Mouse (Mus musculus): ENCODE measurements around the gene Spin2d.
"Not testable (repeated sequence)": the region's sequence is repeated elsewhere in the genome, so short reads cannot be mapped to it uniquely, and the experiment has no call there.

Gene Spin2d

DNA sequence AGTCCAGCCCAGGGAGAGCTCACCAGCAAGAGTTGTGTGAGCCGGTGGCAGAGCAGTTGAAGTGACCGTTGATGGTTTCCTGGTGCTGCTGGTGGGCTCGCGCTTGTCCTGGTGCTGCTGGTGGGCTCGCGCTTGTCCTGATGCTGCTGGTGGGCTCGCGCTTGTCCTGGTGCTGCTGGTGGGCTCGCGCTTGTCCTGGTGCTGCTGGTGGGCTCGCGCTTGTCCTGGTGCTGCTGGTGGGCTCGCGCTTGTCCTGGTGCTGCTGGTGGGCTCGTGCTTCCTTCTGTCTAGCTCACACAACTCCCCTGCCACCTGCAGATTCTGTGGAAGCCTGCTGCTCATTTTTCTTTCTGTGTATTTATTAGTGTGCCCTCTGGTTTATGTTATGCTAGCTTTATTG, at the start of gene Spin2d:
Gene Spin2d (minus strand): TSS at position 101 of the 400 bp plus-strand sequence.
- DNase-seq (ENCODE audit: low spot score) = not testable (repeated sequence)

- no peak for DNase-seq (ENCODE audit: low spot score)
These were observed 48.6 kb upstream of the Spin2d start for GRCm38 (mm10) chrX:73225365-73225764.

DNA sequence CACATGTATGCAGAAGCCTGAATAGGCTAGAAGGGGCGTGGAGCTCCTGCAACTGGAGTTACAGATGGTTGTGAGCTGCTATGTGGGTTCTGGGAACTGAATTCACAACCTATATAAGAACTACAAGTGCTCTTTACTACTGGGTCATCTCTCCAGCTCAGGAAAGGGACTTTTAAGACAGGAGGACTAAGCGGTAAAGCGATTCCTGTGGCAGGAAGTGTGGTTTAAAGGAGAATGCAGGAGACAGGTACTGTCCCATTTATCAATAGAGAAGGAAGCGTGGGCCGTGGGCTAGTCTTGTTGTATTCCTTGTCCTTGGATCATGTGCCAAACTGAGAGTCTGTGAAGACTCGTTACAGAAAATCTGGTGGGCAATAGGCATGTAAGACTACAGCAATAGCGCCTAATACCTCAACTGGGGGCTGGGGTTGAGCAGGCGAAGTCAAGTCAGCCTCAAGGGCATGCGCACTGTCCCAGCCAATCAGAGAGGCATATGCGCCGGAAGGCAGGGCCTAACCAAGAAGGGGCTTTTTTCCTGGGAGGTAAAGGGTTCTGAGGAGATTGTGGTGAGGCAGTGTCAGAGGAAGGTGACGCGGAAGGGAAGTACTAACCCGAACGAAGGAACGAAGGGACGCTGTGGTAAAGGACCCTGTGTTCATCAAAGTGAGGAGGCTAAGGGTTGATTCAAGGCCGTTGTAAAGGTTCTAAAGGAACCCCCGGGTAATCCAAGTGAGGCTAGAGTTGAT, 37.2 kb upstream of the Spin2d start, which contains the start of gene Xlr4b:
Gene Xlr4b (plus strand): TSS at position 515 of the 746 bp plus-strand sequence.
- not testable (repeated sequence) for DNase-seq (ENCODE audit: low spot score)

DNA sequence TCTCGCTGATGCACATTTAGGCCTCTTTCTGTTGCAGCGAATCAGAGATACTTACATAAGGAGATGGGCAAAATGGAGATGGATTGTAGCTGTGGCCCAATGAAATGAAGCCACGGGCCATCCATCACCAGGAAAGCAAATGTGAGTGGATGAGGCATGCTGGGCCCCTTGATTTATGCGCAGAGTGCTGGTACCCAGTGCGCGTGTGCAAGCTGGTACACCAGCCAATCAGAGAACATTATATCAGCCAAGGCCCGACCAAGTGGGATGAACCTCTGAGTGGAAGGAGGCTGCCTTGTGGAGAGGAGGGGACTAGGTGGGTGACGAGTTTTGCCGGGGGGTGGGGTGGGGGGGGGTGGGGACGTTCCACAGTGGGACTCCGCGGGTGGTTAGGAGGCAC, 15.1 kb upstream of the Spin2d start, which contains the start of gene Xlr3b:
Gene Xlr3b (plus strand): TSS at position 274 of the 400 bp plus-strand sequence.
- peak; percentile 8 for DNase-seq (ENCODE audit: low spot score)

GRCm38 (mm10) chrX:73149350-73149749, 27.4 kb downstream of the Spin2d start, which contains the start of gene DXBay18:
Gene DXBay18 (minus strand): TSS chrX:73149450.
- DNase-seq (ENCODE audit: low spot score) = not testable (repeated sequence)

DNA sequence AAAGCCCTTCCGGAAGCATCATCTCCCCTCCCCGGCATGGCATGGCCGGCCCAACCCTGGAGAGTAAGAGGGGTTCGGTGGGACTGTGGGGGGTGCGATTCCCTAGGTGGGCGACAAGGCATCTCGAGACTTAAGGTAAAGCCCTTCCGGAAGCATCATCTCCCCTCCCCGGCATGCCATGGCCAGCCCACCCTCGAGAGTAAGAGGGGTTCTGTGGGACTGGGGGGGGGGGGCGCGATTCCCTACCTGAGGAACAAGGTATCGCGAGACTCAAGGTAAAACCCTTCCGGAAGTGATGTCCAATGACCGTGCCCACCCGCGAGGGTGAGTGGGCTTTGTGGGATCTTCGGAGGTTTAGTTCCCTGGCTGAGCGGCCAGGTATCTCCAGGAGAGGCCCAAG, 28.3 kb downstream of the Spin2d start, which contains the start of gene Xlr5b:
Gene Xlr5b (plus strand): TSS at position 301 of the 400 bp plus-strand sequence.
- not testable (repeated sequence) for DNase-seq (ENCODE audit: low spot score)

DNA sequence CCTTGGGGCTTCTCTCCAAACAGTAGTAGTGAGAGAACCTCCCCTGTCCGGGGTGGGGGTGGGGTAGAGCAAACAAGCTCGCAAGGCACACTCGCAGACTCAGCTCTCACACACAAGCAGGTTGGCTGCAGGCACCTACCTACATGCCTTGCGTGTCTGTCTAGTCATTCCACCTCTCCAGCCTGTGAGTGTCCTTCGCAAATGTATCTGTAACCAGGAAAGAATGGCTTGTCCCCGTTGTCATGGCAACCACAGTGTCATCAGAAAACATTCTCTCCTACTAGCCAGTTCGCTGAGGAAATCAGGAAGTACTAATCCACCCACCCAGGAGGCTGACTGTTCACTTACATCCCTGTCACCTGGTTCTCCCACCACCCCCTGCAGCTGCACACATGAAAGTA, 33.6 kb downstream of the Spin2d start:
- not testable (repeated sequence) for DNase-seq (ENCODE audit: low spot score)

Data from left cerebral cortex, adult 11 months (tissue).